Mouse (Mus musculus) spleen, postnatal 4 days (tissue): ENCODE data around the gene Laptm5.

ENCODE experiments used
- DNase-seq, 2 experiments: peaks; one replicate each; pipeline ENCODE4 v3.0.0; 2022; ENCODE audit warnings: low spot score in 2 of 2

Laptm5 gene

DNA sequence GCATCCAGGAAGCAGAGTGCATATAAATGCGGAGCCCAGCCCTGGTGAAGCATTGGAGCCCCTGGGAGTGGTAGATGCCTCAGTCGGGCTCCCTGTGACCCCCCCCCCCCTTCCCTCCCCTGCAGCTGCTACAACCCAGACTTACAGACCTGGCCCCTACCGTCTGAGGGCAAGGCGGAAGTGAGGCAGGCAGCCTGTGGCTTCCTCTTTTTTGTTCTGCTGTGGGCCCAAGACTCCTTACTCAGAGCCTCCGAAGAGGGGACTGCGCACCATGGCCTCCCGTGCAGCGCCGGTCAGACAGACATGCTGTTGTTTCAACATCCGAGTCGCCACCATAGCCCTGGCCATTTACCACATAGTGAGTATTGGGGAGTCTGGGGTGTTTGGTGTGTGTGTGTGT, at the start of gene Laptm5:
Gene Laptm5 (plus strand): TSS at position 49 of the 400 bp plus-strand sequence.
- DNase-seq = peak; percentile 72 to 82

DNA sequence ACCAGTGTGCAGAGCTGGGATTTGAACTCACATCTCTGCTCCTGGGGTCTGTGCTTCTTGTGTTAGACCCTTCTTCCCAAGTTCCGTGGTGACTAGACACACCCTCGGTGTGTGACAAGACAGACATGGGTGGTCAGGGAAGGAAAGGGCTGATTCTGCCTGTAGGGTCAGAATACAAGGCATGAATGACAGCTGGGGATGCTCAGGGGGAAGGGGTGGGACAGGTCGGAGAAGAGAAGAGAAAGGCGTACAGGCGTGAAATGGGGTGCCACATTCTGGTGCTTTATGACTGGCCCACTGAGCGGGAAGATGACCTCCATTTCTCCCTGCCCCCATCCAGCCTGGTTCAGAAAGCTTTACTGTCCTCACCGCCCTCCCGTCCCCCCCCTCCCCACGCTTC, 47.5 kb upstream of the Laptm5 start:
- no peak for DNase-seq

DNA sequence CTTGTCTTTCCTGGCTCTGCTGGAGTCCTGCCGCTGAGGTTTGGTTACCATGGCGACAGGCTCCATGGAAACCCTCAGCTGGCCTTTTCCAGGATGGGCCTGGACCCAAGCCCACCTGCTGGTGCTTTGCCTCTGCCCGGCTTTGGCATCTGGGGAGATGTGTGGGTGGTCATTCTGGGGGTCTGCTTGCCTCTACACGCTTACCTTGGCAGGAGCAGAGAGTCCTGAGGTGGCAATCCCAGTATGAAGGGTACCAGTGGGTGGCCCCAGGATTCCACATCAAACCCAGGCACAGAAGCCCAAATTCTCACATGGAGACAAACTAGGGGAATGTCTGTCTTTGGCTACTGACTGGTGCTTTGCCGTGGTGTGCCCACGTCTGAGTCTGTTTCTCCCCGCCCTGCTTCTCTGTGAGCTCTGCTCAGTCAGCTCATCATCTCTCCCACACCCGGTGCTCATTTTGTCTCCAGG, 47.0 kb upstream of the Laptm5 start:
- DNase-seq = no peak

GRCm38 (mm10) chr4:130867940-130868339, 45.0 kb upstream of the Laptm5 start:
- DNase-seq = no peak

DNA sequence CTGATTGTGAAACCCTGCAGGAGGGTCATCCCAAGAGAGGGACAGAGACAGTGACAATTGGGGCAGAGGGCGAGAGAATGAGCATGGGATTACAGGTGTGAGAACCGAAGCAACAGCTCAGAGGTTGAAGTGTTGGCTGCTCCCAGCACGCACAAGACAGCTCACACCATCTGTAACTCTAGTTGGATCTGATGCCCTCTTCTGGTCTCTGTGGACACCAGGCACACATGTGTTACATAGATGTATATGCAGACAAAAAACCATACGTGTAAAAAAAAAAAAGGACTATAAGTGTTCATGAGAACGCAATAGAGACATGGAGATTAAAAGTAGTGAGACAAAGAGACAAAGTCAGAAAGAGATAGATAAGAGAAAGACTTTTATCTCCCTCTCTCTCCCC, 44.1 kb upstream of the Laptm5 start:
- DNase-seq = no peak

DNA sequence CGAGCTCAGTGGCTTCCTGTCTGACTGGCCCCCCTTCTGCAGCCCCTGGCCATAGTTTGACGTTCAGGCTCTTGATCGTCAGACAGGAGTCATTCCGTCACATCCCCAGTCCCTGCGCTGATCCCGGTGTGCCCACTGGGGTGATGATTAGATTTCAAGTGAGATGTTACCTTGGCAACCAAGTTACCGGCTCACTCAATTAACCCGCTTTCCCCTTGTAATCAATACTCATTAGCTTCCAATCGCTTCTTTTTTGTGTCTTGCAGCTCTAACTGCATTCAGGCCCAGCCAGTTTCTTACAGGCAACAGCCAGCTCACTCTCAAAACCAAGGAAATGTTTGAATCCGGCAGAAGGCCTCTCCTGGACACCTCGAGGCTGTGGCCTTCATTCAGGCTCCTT, 40.5 kb upstream of the Laptm5 start:
- DNase-seq = no peak

DNA sequence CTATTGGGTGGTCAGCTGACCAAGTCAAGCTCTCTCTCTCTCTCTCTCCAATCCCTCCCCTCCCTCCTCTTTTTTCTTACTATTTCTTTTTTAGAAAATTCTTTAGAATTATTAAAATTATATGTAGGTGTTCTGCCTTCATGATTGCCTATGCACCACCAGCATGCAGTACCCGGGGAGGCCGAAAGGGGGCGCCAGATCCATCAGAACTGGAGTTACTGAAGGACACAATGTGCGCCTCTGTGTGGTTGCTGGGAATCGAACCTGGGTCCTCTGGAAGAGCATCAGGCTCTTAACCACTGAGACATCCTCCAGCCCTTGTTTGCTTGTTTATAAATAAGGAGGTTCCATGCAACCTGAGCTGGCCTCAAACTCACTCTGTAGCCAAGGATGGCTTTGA, 39.5 kb upstream of the Laptm5 start:
- peak in 1 of 2 experiments; percentile 71 for DNase-seq

DNA sequence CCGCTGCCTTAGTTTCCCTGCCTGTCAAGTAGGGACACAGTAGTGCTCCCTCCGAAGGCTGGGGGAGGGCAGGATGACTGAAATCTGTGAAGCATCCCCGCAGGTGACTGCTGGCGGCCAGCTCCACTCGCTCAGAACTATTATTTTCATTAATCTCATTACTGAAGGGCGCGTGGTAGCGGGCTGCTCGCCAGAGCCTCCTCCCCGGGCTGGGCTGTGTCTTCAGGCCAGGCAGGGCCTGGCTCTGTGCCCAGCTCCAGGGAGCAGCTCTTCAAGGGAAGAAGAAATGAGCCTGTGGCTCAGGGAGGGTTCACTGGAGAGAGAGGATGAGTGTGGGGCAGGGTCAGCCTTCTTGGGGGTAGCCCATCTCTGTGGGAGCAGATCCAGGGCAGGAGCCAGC, 38.3 kb upstream of the Laptm5 start:
- no peak for DNase-seq

DNA sequence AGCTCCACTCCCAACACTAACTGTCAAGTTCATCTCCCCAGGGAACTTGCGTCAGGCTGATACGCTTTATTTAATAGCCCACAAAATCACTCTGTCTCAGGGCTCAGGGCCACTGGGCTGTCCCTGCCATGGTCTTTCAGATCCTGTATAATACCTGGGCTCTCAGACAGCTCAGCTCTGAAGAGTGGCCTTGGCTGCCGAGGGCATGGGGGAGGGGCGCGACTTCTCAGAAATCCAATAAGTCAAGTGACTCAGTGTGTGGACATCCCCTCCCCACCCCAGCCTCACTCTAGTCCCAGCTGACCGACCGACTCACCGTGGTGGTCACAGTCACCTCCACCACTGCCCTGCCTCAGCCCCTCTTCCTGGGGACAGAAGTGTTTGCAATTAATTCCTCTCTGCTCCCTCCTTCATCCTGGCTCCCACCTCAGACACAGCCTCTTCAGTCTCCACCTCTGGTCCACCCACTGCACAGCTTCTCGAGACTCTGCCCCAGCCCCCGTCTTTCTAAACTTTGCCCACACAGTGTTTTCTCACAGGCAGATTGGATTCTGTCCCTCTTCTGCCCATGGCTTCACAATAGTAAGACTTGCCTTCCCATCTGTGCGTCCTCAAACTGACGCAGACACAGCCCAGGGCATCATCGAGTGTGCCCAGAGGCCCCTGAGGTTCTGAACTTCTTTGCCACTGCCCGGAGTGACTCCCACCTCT, 36.8 kb upstream of the Laptm5 start:
- no peak for DNase-seq

DNA sequence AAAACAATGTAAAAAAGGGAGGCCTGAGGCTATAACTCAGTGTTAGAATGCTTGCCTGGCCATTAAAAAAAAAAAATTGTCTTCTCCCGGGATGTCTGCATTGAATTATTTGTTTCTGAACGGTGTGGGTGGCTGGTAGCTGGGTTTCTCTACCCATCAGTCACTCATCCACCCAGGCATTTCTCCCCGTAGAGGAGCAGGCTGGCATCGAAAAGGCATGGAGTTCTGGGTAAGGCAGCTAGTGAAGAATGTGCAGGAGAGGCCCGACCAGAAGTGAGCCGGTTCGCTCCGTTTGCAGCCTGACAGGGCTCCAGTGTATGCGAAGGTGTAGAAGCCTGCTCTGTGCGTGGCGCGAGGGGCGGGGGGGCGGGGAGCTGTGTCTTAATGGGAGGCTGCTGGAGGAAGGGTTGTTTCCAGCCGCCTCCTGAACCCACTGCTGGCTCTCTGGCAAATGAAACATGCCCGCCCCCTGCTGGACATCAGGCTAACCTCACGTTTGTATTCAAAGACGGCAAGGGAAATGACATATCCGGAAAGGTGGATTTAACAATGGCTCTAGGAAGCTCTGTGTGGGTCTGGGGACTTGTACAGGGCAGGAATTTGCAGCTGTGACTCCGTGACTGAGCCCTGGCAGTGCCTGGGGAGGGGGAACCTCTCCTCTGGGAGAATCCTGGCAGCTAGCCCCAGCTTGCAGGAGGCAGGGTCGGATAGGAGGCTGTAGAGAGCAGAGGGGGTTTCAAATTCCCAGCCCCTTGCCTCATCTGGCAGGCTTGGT, 34.5 kb upstream of the Laptm5 start:
- peak; percentile 67 to 89 for DNase-seq

GRCm38 (mm10) chr4:130879048-130879384, 33.9 kb upstream of the Laptm5 start:
- DNase-seq = no peak

DNA sequence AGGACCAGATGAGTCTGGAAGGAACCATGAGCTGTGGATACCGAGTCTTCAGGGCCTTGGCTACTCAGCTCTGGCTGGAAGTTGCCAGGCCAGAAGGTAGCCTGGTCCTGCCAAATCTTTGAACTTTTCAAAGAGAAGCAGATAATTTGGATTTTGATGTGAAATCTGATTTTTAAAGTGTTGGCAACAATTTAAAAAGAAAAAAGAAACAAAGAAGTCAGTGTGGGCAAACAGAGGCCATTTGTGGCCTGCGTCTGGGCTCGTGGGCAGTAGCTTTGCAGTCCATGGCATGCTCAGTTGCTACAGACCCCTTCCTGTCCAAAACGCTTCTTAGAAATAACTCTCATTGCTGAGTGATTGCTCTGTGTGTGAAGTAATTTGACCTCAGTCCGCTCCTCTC, 31.6 kb upstream of the Laptm5 start:
- no peak for DNase-seq

- no peak for DNase-seq
Observed at GRCm38 (mm10) chr4:130882762-130883161, 30.2 kb upstream of the Laptm5 start.

DNA sequence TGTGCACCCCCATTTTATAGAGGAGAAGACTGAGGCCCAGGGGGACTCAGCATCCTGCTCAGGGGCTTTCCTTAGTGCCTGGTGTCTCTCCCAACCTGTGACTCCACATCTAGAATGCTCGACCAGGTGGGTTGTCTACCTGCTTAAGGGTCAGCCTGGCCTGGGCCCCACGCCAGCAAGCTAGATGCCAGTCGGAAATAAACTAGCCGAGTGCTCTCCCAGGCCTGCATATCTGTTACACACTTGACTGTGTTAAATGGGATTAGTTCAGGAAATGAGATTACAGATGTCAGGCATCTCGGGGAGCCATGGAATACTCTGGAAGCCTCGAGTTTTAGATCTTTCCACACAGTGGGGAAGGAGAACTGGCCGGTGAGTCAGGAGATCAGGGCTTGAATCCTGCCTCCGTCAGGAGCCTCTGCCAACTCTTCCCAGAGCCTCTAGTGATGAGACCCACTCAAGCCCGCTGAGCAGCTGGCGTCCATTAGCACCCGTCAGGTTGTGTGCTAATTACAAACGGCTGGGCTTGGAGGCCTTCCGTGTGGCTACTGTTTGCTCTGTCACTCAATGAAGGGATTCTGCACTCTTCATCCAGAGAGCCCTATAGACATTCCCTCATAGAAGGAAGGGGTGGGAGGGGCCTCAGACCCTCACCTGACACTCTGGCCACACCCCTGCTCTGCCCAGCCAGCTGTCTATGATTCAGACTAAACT, 28.9 kb upstream of the Laptm5 start:
- no peak for DNase-seq

DNA sequence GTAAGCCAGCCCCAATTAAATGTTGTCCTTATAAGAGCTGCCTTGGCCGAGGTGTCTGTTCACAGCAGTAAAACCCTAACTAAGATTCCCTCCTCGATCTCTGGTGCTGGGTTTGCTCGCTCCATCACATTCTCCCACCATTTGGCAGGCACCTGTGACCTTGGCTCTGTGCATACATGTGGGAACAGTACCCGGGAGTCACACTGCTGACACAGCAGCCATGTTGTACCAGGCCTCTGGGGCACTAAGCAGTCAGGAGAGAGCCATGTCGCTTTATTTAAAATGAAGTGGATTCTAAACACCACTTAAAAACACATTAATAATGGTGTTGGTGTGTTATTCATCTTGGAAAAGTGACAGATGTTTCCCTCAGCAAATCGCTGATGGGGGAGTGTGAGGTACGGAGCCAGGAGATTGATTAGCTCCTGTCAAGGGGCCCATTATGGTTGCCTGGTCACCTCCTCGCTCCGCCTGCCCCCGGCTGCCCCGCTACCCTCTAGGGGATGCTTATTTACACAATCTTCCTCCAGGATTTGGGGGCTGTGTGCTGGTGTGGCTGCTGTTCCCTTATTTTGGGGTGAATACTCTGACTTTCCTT, 25.7 kb upstream of the Laptm5 start:
- DNase-seq = no peak

- DNase-seq = no peak
Observed at GRCm38 (mm10) chr4:130889777-130890510, 23.0 kb upstream of the Laptm5 start.

DNA sequence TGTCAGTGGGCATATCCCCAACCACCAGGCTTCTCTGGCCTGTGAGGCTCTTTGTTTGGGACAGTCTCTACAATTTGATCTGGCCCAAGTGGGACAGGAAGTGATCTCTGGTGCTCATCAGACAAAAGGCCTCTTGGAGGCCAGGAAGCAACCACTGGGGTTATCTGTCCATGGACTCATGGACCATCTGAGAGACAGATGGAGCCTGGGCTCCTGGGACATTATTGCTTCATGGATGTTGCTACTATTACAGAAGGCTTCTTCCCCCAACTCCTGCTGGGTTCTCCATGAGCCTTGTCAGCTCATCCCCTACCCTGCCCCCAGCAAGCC, 22.4 kb upstream of the Laptm5 start:
- no peak for DNase-seq

GRCm38 (mm10) chr4:130892001-130892587, 20.8 kb upstream of the Laptm5 start:
- peak; percentile 56 to 86 for DNase-seq

DNA sequence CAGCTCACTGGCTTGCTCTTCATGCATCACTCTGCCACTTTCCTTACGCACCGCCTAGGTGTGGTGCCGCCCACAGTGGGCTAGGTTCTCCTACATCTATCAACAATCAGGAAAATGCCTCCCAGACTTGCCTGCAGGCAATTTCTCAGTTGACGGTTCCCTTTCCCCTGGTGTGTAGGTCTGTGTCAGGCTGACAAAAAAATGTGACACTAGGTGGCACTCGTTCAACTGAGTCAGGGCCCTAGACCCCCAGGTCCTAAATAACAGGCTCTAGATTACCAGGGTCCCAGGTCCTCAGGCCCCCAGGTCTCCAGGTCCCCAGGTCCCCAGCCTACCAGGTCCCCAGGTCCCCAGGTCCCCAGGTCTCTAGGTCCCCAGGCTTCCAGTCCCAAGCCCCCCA, 19.2 kb upstream of the Laptm5 start:
- no peak for DNase-seq

DNA sequence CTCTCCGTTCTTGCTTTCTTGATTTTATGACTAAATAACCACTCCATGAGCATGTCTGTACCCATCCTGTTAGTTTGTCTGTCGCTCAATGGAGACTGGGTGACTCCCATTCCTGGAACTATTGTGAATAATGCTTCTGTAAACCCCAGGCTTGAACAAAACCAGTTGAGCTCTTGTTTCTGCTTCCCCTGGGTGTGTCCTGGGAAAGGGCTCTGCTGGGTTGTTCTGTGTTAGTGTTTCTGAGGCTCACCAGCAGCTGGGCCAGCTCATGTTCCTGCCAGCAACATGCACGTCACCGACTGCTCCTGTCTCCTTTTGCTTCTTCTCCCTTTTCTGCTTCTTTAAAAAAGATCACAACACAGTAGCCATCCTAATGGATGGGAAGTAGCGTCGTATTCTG, 17.2 kb upstream of the Laptm5 start:
- no peak for DNase-seq

GRCm38 (mm10) chr4:130896372-130896771, 16.6 kb upstream of the Laptm5 start:
- DNase-seq = peak; percentile 66 to 86
